Mouse (Mus musculus) cortical plate, adult 2 months (tissue): Measurements from ENCODE around the gene Spg20.

Experiments used
- CTCF ChIP-seq: fragments of 200-500 bp; IDR thresholded peaks from 2 replicates; pipeline ENCODE4 v1.5.1; 2011; ENCODE audit warnings: mild to moderate bottlenecking, control low read depth, low read length; ENCODE audit not compliant: insufficient read depth; ENCODE audit errors: extremely low read depth
- POLR2A ChIP-seq: fragments of 200-500 bp; IDR thresholded peaks from 2 replicates; pipeline ENCODE4 v1.6.1; 2011; ENCODE audit warnings: mild to moderate bottlenecking, low read length, control low read depth; ENCODE audit not compliant: insufficient read depth; ENCODE audit errors: extremely low read depth

GRCm38 (mm10) chr3:55062653-55063052 lies 49.3 kb upstream of the Spg20 start:
- TF ChIP-seq CTCF (no peak), POLR2A (no peak)
